Mouse (Mus musculus): Measurements from ENCODE around the gene 1700029I15Rik.

DNA sequence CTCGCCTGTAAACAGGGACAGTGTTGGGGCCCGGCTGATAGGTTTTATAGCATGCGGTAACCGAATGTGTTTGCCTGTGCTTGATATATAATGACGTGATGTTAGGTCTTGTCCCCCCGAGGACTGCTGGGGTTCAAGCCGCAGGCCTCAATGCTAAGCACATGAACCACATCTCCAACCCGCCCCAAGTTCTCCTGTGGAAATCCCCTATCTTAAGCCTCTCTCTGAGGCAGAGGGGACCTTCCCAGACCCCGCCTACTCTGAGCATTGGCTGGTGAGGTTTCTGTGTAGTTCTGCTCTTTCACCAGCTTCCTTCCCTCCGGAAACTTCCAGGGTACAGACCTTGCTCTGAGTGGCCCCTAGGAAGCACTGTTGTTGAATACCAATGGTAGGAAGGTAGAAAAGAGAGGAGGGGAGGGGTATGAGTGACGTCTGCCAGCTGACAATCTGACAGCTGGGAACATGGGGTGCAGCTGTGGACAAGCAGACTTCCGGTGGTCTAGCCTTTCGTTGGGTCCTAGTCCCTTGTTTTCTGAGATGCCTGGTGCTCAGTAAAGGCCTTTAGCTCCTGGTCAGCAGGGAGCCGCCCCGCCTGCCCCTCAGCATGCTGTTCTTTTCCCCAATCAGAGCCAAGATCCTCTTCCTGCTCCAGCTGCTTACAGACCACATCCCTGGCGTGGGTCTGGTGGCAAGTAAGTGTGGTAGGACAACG lies 2.4 kb upstream of the 1700029I15Rik start:
- TF ChIP-seq CTCF (IDR thresholded peaks at IDR 0.05; ENCODE audit: low read depth), result no peak
- no peak for TF ChIP-seq EP300 (IDR thresholded peaks at IDR 0.05; ENCODE audit: low read depth)

All from liver, embryonic 14.5 days (tissue).